Mouse (Mus musculus) embryonic facial prominence, embryonic 12.5 days (tissue): ENCODE data around the gene Robo1. TPM values are rescaled to one million over a fixed set of nuclear protein-coding genes. Genes with fewer than 3 reads are reported as not detected.

Experiments
- ATAC-seq: fragments of 200-750 bp; cut with Nextera tagmentation; 2 replicates; pipeline ENCODE4 v1.8.0; 2017; ENCODE audit not compliant: insufficient number of reproducible peaks, insufficient read depth, low FRiP score, low TSS enrichment
- H3K27ac ChIP-seq: fragments of 300-500 bp; sonication (generic); 2 replicates; pipeline ENCODE4 v1.5.1; 2016; ENCODE audit warnings: mild to moderate bottlenecking
- H3K27me3 ChIP-seq: fragments of 300-500 bp; sonication (generic); 2 replicates; pipeline ENCODE4 v1.6.1; 2016; ENCODE audit warnings: mild to moderate bottlenecking, moderate library complexity
- H3K36me3 ChIP-seq: fragments of 300-500 bp; sonication (generic); 2 replicates; pipeline ENCODE4 v1.6.1; 2016; ENCODE audit warnings: mild to moderate bottlenecking
- H3K4me1 ChIP-seq: fragments of 300-500 bp; sonication (generic); 2 replicates; pipeline ENCODE4 v1.6.1; 2016
- H3K4me2 ChIP-seq: fragments of 300-500 bp; sonication (generic); replicated peaks from 2 replicates; pipeline ENCODE4 v1.6.1; 2016; ENCODE audit warnings: mild to moderate bottlenecking, moderate library complexity
- H3K4me3 ChIP-seq: fragments of 300-500 bp; sonication (generic); 2 replicates; pipeline ENCODE4 v1.5.1; 2016; ENCODE audit warnings: mild to moderate bottlenecking
- H3K9ac ChIP-seq: fragments of 300-500 bp; sonication (generic); 2 replicates; pipeline ENCODE4 v1.6.1; 2016; ENCODE audit warnings: mild to moderate bottlenecking, moderate library complexity
- H3K9me3 ChIP-seq: fragments of 300-500 bp; sonication (generic); 2 replicates; pipeline ENCODE4 v1.6.1; 2016; ENCODE audit warnings: mild to moderate bottlenecking, moderate library complexity
- WGBS: fragments of 180-500 bp; shearing (Covaris S2); methylation state at CpG from one replicate; pipeline ENCODE4 v1.1.7; 2016; 5-methylcytosine and 5-hydroxymethylcytosine counted together
- polyA plus RNA-seq: library from polyadenylated mRNA; unstranded; fragments of >200 nt; fragmentation: Nextera tagmentation; extraction: Ambion mirVana; gene quantifications from 2 replicates; pipeline ENCODE4 v1.2.1, GENCODE M21; 2016

Gene Robo1
- polyA plus RNA-seq, 1 experiment from 2014 or later: 77.9 TPM

GRCm38 (mm10) chr16:72974681-72975080 is 666.6 kb downstream of the Robo1 start:
- Histone ChIP-seq H3K4me1 (peaks cover 18% of the 10 kb centered on the region), H3K4me3 (no peak overlapping the region), H3K9ac (no peak overlapping the region), H3K27me3 (no peaks in the 10 kb centered on the region), H3K9me3 (no peaks in the 10 kb centered on the region), H3K36me3 (peaks cover 20% of the 10 kb centered on the region), H3K4me2 (no peak overlapping the region), H3K27ac (no peak overlapping the region)
- no peak for ATAC-seq
- 92% methylated on average over 4 of the region's 4 CpGs for whole genome bisulfite sequencing

GRCm38 (mm10) chr16:72976849-72977576 is 668.9 kb downstream of the Robo1 start:
- Histone ChIP-seq H3K9me3 (no peaks in the 10 kb centered on the region), H3K4me3 (no peak overlapping the region), H3K27ac (0 out of 2 replicates have a peak overlapping the region, but pooled peaks have one; percentile 1), H3K9ac (no peak overlapping the region), H3K4me2 (no peak overlapping the region), H3K27me3 (no peaks in the 10 kb centered on the region), H3K4me1 (peaks cover 9% of the 10 kb centered on the region), H3K36me3 (peaks cover 14% of the 10 kb centered on the region; the same call in 1 of the 2 replicates)
- ATAC-seq: no peak
- 48% methylated on average over 19 of the region's 19 CpGs for WGBS

GRCm38 (mm10) chr16:72979407-72980219 is 671.5 kb downstream of the Robo1 start:
- Histone ChIP-seq H3K4me1 (peaks cover 9% of the 10 kb centered on the region), H3K4me3 (no peak overlapping the region), H3K27ac (no peak overlapping the region), H3K9ac (no peak overlapping the region), H3K36me3 (peaks cover 16% of the 10 kb centered on the region; the same call in 1 of the 2 replicates), H3K4me2 (no peak overlapping the region), H3K9me3 (no peaks in the 10 kb centered on the region), H3K27me3 (no peaks in the 10 kb centered on the region)
- peak; percentile 30; the same call in 1 of the 2 replicates for ATAC-seq
- WGBS: 32% methylated on average over 8 of the region's 8 CpGs

- 87% methylated on average over 21 of the region's 21 CpGs for WGBS
- no peaks in the 10 kb centered on the region for H3K27me3 ChIP-seq
- no peak overlapping the region for H3K4me3 ChIP-seq
- H3K4me2 ChIP-seq: no peak overlapping the region
- H3K9me3 ChIP-seq: no peaks in the 10 kb centered on the region
- ATAC-seq: no peak
- no peaks in the 10 kb centered on the region for H3K4me1 ChIP-seq
- H3K9ac ChIP-seq: no peak overlapping the region
- H3K36me3 ChIP-seq: peaks cover 18% of the 10 kb centered on the region
- H3K27ac ChIP-seq: no peak overlapping the region
These were observed 682.5 kb downstream of the Robo1 start for GRCm38 (mm10) chr16:72990376-72991167.

- no peak overlapping the region for H3K27ac ChIP-seq
- no peaks in the 10 kb centered on the region for H3K9me3 ChIP-seq
- WGBS: 81% methylated on average over 8 of the region's 8 CpGs
- H3K4me3 ChIP-seq: no peak overlapping the region
- peaks cover 17% of the 10 kb centered on the region for H3K36me3 ChIP-seq
- 0 out of 2 replicates have a peak, but pooled peaks have one; percentile 41 for ATAC-seq
- H3K4me1 ChIP-seq: no peaks in the 10 kb centered on the region
- no peak overlapping the region for H3K9ac ChIP-seq
- no peaks in the 10 kb centered on the region for H3K27me3 ChIP-seq
- no peak overlapping the region for H3K4me2 ChIP-seq
These were observed 685.1 kb downstream of the Robo1 start for GRCm38 (mm10) chr16:72993189-72993588.

- no peak for ATAC-seq
- Histone ChIP-seq H3K4me1 (no peaks in the 10 kb centered on the region), H3K27ac (no peak overlapping the region), H3K9ac (no peak overlapping the region), H3K9me3 (no peaks in the 10 kb centered on the region), H3K36me3 (peaks cover 17% of the 10 kb centered on the region), H3K4me3 (no peak overlapping the region), H3K4me2 (no peak overlapping the region), H3K27me3 (no peaks in the 10 kb centered on the region)
- WGBS: 82% methylated on average over 10 of the region's 10 CpGs
These were observed 685.5 kb downstream of the Robo1 start for GRCm38 (mm10) chr16:72993594-72993993.

GRCm38 (mm10) chr16:72995251-72995954 is 687.3 kb downstream of the Robo1 start:
- Histone ChIP-seq H3K9ac (no peak overlapping the region), H3K9me3 (no peaks in the 10 kb centered on the region), H3K4me2 (no peak overlapping the region), H3K36me3 (peaks cover 18% of the 10 kb centered on the region), H3K27me3 (no peaks in the 10 kb centered on the region), H3K4me1 (no peaks in the 10 kb centered on the region), H3K4me3 (no peak overlapping the region), H3K27ac (no peak overlapping the region)
- no peak for ATAC-seq
- WGBS: 36% methylated on average over 8 of the region's 8 CpGs

- ATAC-seq: no peak
- Histone ChIP-seq H3K4me1 (no peaks in the 10 kb centered on the region), H3K27me3 (no peaks in the 10 kb centered on the region), H3K9ac (no peak overlapping the region), H3K9me3 (no peaks in the 10 kb centered on the region), H3K36me3 (peaks cover 12% of the 10 kb centered on the region), H3K27ac (no peak overlapping the region), H3K4me2 (no peak overlapping the region), H3K4me3 (no peak overlapping the region)
- 62% methylated on average over 10 of the region's 10 CpGs for WGBS
These were observed 687.9 kb downstream of the Robo1 start for GRCm38 (mm10) chr16:72995955-72996535.

GRCm38 (mm10) chr16:72998677-72999076 is 690.6 kb downstream of the Robo1 start:
- no peak for ATAC-seq
- no peaks in the 10 kb centered on the region for H3K4me1 ChIP-seq
- no peaks in the 10 kb centered on the region for H3K9me3 ChIP-seq
- H3K27ac ChIP-seq: no peak overlapping the region
- H3K4me3 ChIP-seq: no peak overlapping the region
- WGBS: 78% methylated on average over 6 of the region's 6 CpGs
- H3K36me3 ChIP-seq: peaks cover 19% of the 10 kb centered on the region
- H3K9ac ChIP-seq: no peak overlapping the region
- H3K4me2 ChIP-seq: no peak overlapping the region
- no peaks in the 10 kb centered on the region for H3K27me3 ChIP-seq

GRCm38 (mm10) chr16:73002685-73003084 is 694.6 kb downstream of the Robo1 start:
- peaks cover 21% of the 10 kb centered on the region for H3K36me3 ChIP-seq
- H3K4me1 ChIP-seq: 0 out of 2 replicates have a peak, but pooled peaks cover 4% of the 10 kb centered on the region
- no peak for ATAC-seq
- no peaks in the 10 kb centered on the region for H3K27me3 ChIP-seq
- H3K9ac ChIP-seq: no peak overlapping the region
- H3K4me3 ChIP-seq: no peak overlapping the region
- no peak overlapping the region for H3K4me2 ChIP-seq
- 71% methylated on average over 4 of the region's 4 CpGs for WGBS
- H3K9me3 ChIP-seq: no peaks in the 10 kb centered on the region
- H3K27ac ChIP-seq: no peak overlapping the region

- no peak overlapping the region for H3K4me3 ChIP-seq
- H3K36me3 ChIP-seq: peaks cover 23% of the 10 kb centered on the region
- WGBS: 95% methylated on average over 11 of the region's 11 CpGs
- no peak for ATAC-seq
- no peaks in the 10 kb centered on the region for H3K9me3 ChIP-seq
- no peak overlapping the region for H3K4me2 ChIP-seq
- 0 out of 2 replicates have a peak, but pooled peaks cover 4% of the 10 kb centered on the region for H3K4me1 ChIP-seq
- H3K27me3 ChIP-seq: no peaks in the 10 kb centered on the region
- no peak overlapping the region for H3K9ac ChIP-seq
- H3K27ac ChIP-seq: no peak overlapping the region
These were observed 696.5 kb downstream of the Robo1 start for GRCm38 (mm10) chr16:73004601-73005000.
